19 mouse cellular contexts compared by ENCODE assay signal in genomic region chr14:38774811-38775210, GRCm38 (mm10).
DNase-seq lines count a peak whose midpoint lies in the region; ATAC-seq lines count a peak whose summit lies in the region.
"Had no signal": no experiment of that assay in that cellular context is flagged by ENCODE, and none has a peak within 500 bp of the region (broad histone marks: within the 10 kb centered on the region; RNA-seq: fewer than 3 reads in every experiment).

No protein-coding gene starts in this region.

- no peak overlapping the region for H3K9ac ChIP-seq in embryonic facial prominence, embryonic 11.5 days (replicated peaks; ENCODE audit: low read length)
- H3K9ac ChIP-seq: forebrain, embryonic 15.5 days; heart, embryonic 12.5 days; hindbrain, embryonic 15.5 days had no signal

- no peak overlapping the region for H3K4me2 ChIP-seq in embryonic facial prominence, embryonic 11.5 days (ENCODE audit: low read depth, low read length)
- H3K4me2 ChIP-seq: forebrain, embryonic 15.5 days; heart, embryonic 12.5 days; hindbrain, embryonic 15.5 days had no signal

- no peak overlapping the region for H3K4me3 ChIP-seq in embryonic facial prominence, embryonic 11.5 days (ENCODE audit: low read depth, low read length)
- no peak overlapping the region for H3K4me3 ChIP-seq in embryonic facial prominence, embryonic 10.5 days
- H3K4me3 ChIP-seq: forebrain, embryonic 15.5 days; heart, embryonic 12.5 days; hindbrain, embryonic 10.5 days; hindbrain, embryonic 15.5 days had no signal

- no peaks in the 10 kb centered on the region for H3K27me3 ChIP-seq in embryonic facial prominence, embryonic 11.5 days (ENCODE audit: control insufficient read depth, insufficient read depth, low read length)
- no peaks in the 10 kb centered on the region for H3K27me3 ChIP-seq in embryonic facial prominence, embryonic 10.5 days (replicated peaks; ENCODE audit: low read depth, poor library complexity, severe bottlenecking)
- H3K27me3 ChIP-seq: forebrain, embryonic 15.5 days; heart, embryonic 12.5 days; hindbrain, embryonic 15.5 days had no signal

- peak; percentile 63 for DNase-seq in embryonic facial prominence, embryonic 11.5 days (ENCODE audit: low spot score)
- DNase-seq in embryonic facial prominence, embryonic 10.5 days (ENCODE audit: low spot score), result no peak
- peak; percentile 4 for DNase-seq in ES-CJ7 (ENCODE audit: low read depth, low spot score)
- DNase-seq in NIH3T3 (ENCODE audit: low read depth), result peak; percentile 9
- DNase-seq in embryo, embryonic 11 days, result peak; percentile 22
- no peak for DNase-seq in retina, postnatal 1 day
- DNase-seq in heart, adult 9 months (ENCODE audit: low spot score in 2 of 2), result no peak
- DNase-seq: adrenal gland, adult 2 months; adrenal gland, postnatal 25 days; cerebellum, adult 18-20 months; cerebellum, adult 9-11 months; cerebellum, postnatal 36 days; heart, adult 18-20 months had no signal

- no peak for ATAC-seq in embryonic facial prominence, embryonic 11.5 days (replicated peaks; ENCODE audit: insufficient number of reproducible peaks, low FRiP score, low TSS enrichment, low read depth)
- ATAC-seq: forebrain, embryonic 15.5 days; inflammation-experienced regulatory T-cells, adult 6 months; intestine, postnatal 0 days had no signal

- no peaks in the 10 kb centered on the region for H3K36me3 ChIP-seq in embryonic facial prominence, embryonic 11.5 days (replicated peaks; ENCODE audit: control insufficient read depth, insufficient read depth, low read depth, low read length)
- no peaks in the 10 kb centered on the region for H3K36me3 ChIP-seq in embryonic facial prominence, embryonic 10.5 days (replicated peaks)
- H3K36me3 ChIP-seq: forebrain, embryonic 15.5 days; heart, embryonic 12.5 days; hindbrain, embryonic 10.5 days; hindbrain, embryonic 15.5 days had no signal

- H3K9me3 ChIP-seq in embryonic facial prominence, embryonic 11.5 days (replicated peaks; ENCODE audit: control insufficient read depth, low read length), result no peaks in the 10 kb centered on the region
- H3K9me3 ChIP-seq in embryonic facial prominence, embryonic 10.5 days, result no peaks in the 10 kb centered on the region
- H3K9me3 ChIP-seq: forebrain, embryonic 15.5 days; heart, embryonic 12.5 days; hindbrain, embryonic 10.5 days; hindbrain, embryonic 15.5 days had no signal

- no peaks in the 10 kb centered on the region for H3K4me1 ChIP-seq in embryonic facial prominence, embryonic 11.5 days (ENCODE audit: control insufficient read depth, insufficient read depth, low read length)
- H3K4me1 ChIP-seq in embryonic facial prominence, embryonic 10.5 days, result no peaks in the 10 kb centered on the region
- H3K4me1 ChIP-seq: forebrain, embryonic 15.5 days; heart, embryonic 12.5 days; hindbrain, embryonic 10.5 days; hindbrain, embryonic 15.5 days had no signal

- WGBS in embryonic facial prominence, embryonic 11.5 days, result 72% methylated on average over 1 of the region's 1 CpGs
- WGBS in embryonic facial prominence, embryonic 10.5 days, result 66% methylated on average over 1 of the region's 1 CpGs

- H3K27ac ChIP-seq in embryonic facial prominence, embryonic 11.5 days (replicated peaks; ENCODE audit: low read depth, low read length), result no peak overlapping the region
- H3K27ac ChIP-seq in embryonic facial prominence, embryonic 10.5 days (replicated peaks), result no peak overlapping the region
- H3K27ac ChIP-seq: forebrain, embryonic 15.5 days; hindbrain, embryonic 10.5 days; hindbrain, embryonic 15.5 days had no signal

Comparison
In these comparisons a context has a peak if more than half of its experiments do, and no peak if none do; other contexts are left out.
1. DNase-seq: peak in embryonic facial prominence, embryonic 11.5 days (single experiment), ES-CJ7 (single experiment), NIH3T3 (single experiment) and embryo, embryonic 11 days (single experiment); none in embryonic facial prominence, embryonic 10.5 days (single experiment), retina, postnatal 1 day (single experiment) and heart, adult 9 months (0 of 2).